Mouse (Mus musculus) limb, embryonic 14.5 days (tissue): ENCODE results near the gene Lars2. TPM values are rescaled to one million over a fixed set of nuclear protein-coding genes. Genes with fewer than 3 reads are reported as not detected.
"Not testable (repeated sequence)": the region's sequence is repeated elsewhere in the genome, so short reads cannot be mapped to it uniquely, and the experiment has no call there.

Source experiments
- ATAC-seq: fragments of 200-750 bp; cut with Nextera tagmentation; 2 replicates; pipeline ENCODE4 v1.8.0; 2017; ENCODE audit warnings: low read depth, moderate number of reproducible peaks, moderate TSS enrichment; ENCODE audit not compliant: low FRiP score
- DNase-seq: peaks from one replicate; pipeline ENCODE4 v3.0.0-alpha.2; 2015; ENCODE audit warnings: low spot score
- H3K27ac ChIP-seq: fragments of 300-500 bp; sonication (generic); replicated peaks from 2 replicates; pipeline ENCODE4 v1.5.1; 2014; ENCODE audit warnings: low read depth, mild to moderate bottlenecking, low read length, moderate library complexity, mixed read lengths
- H3K27me3 ChIP-seq: fragments of 300-500 bp; sonication (generic); 2 replicates; pipeline ENCODE4 v1.6.1; 2014; ENCODE audit warnings: low read length, mixed read lengths; ENCODE audit not compliant: control insufficient read depth, insufficient read depth
- H3K36me3 ChIP-seq: fragments of 300-500 bp; sonication (generic); 2 replicates; pipeline ENCODE4 v1.6.1; 2014; ENCODE audit warnings: mild to moderate bottlenecking, low read length, moderate library complexity, mixed read lengths; ENCODE audit not compliant: control insufficient read depth, insufficient read depth
- H3K4me1 ChIP-seq: fragments of 300-500 bp; sonication (generic); 2 replicates; pipeline ENCODE4 v1.6.1; 2014; ENCODE audit warnings: antibody characterized with exemption, low read length, mixed read lengths; ENCODE audit not compliant: control insufficient read depth, insufficient read depth
- H3K4me2 ChIP-seq: fragments of 300-500 bp; sonication (generic); replicated peaks from 2 replicates; pipeline ENCODE4 v1.6.1; 2014; ENCODE audit warnings: low read depth, mild to moderate bottlenecking, low read length, moderate library complexity; ENCODE audit not compliant: severe bottlenecking
- H3K4me3 ChIP-seq: fragments of 300-500 bp; sonication (generic); replicated peaks from 2 replicates; pipeline ENCODE4 v1.5.1; 2014; ENCODE audit warnings: low read length
- H3K9ac ChIP-seq: fragments of 300-500 bp; sonication (generic); 2 replicates; pipeline ENCODE4 v1.6.1; 2014; ENCODE audit warnings: mild to moderate bottlenecking, low read depth, low read length, moderate library complexity; ENCODE audit not compliant: severe bottlenecking
- H3K9me3 ChIP-seq: fragments of 300-500 bp; sonication (generic); 2 replicates; pipeline ENCODE4 v1.6.1; 2016; ENCODE audit warnings: low read length; ENCODE audit not compliant: control insufficient read depth
- POLR2A ChIP-seq: fragments of 200-500 bp; IDR thresholded peaks from 2 replicates; pipeline ENCODE4 v1.8.0; 2012; ENCODE audit warnings: inconsistent platforms, mild to moderate bottlenecking, moderate library complexity, borderline replicate concordance; ENCODE audit not compliant: insufficient read depth, insufficient read length; ENCODE audit errors: extremely low read depth
- WGBS: fragments of 180-500 bp; shearing (Covaris S2); extraction: QIAGEN DNeasy Blood & Tissue Kit; methylation state at CpG from one replicate; pipeline ENCODE4 v1.1.7; 2014; 5-methylcytosine and 5-hydroxymethylcytosine counted together
- polyA plus RNA-seq, 2 experiments: library from polyadenylated mRNA; depleted of rRNA in 1 of 2; stranded (reverse) in 1 of 2; unstranded in 1 of 2; fragments of >200 nt; fragmentation: Nextera tagmentation in 1 of 2; extraction: Ambion mirVana in 1 of 2; gene quantifications; 2 replicates each; pipeline versions ENCODE4 v1.2.1 to v1.2.3; 2012 to 2014

Lars2 gene
- polyA plus RNA-seq (2012; rRNA removed) (561 and 678 TPM in 2 replicates), polyA plus RNA-seq (2014; fragmentation: Nextera tagmentation; extraction: Ambion mirVana) (1,575 and 1,593 TPM in 2 replicates)

GRCm38 (mm10) chr9:123366708-123367385 lies at the start of gene Lars2:
TSS of gene Lars2 (plus strand) at chr9:123366927.
- under 1% methylated on average over 35 of the region's 35 CpGs for WGBS
- H3K4me2 ChIP-seq, result peak within 1 kb of the TSS; percentile 77
- peaks cover 5% of the 10 kb centered on the region; the same call in 1 of the 2 replicates for H3K4me1 ChIP-seq
- H3K4me3 ChIP-seq, result peak within 1 kb of the TSS; percentile 67
- peak within 1 kb of the TSS; percentile 66 for H3K9ac ChIP-seq
- H3K9me3 ChIP-seq, result no peaks in the 10 kb centered on the region
- peak; percentile 99 for ATAC-seq
- DNase-seq, result peak; percentile 95
- peaks cover 4% of the 10 kb centered on the region; the same call in 1 of the 2 replicates for H3K36me3 ChIP-seq
- H3K27me3 ChIP-seq, result no peaks in the 10 kb centered on the region
- TF ChIP-seq POLR2A, result peak; percentile 65; the same call in 1 of the 2 replicates
- H3K27ac ChIP-seq, result peak within 1 kb of the TSS; percentile 79

GRCm38 (mm10) chr9:123326106-123326505 lies 40.6 kb upstream of the Lars2 start:
- Histone ChIP-seq H3K4me2 (no peak overlapping the region), H3K4me1 (no peaks in the 10 kb centered on the region), H3K27me3 (no peaks in the 10 kb centered on the region), H3K36me3 (no peaks in the 10 kb centered on the region), H3K4me3 (no peak overlapping the region), H3K27ac (no peak overlapping the region), H3K9me3 (no peaks in the 10 kb centered on the region), H3K9ac (no peak overlapping the region)
- DNase-seq (no peak), ATAC-seq (no peak)
- no peak for TF ChIP-seq POLR2A

DNA sequence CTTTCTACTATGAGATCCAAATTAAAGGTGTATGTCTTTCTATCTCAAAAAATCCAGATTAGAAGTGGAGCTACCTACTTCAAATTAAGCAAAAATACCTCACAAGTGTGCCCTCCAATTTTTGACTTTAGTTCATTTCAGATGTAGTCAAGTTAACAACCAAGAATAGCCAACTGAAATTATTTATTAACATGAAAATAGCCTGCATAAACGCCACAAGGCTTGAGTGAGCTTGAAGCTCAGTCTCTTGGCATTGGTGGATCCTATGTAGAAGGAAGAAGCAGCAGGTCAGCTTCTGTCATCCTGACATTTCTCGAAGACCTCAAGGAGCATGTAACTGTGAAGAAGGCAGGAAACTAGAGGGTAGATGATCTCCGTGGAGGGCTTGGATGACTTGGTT lies 38.4 kb upstream of the Lars2 start:
- TF ChIP-seq POLR2A, result no peak
- H3K4me3 ChIP-seq, result no peak overlapping the region
- H3K4me1 ChIP-seq, result no peaks in the 10 kb centered on the region
- no peak overlapping the region for H3K27ac ChIP-seq
- no peaks in the 10 kb centered on the region for H3K27me3 ChIP-seq
- ATAC-seq, result no peak
- no peak overlapping the region for H3K9ac ChIP-seq
- DNase-seq, result no peak
- H3K36me3 ChIP-seq, result no peaks in the 10 kb centered on the region
- WGBS, result 70% methylated on average over 3 of the region's 3 CpGs
- H3K4me2 ChIP-seq, result no peak overlapping the region
- H3K9me3 ChIP-seq, result no peaks in the 10 kb centered on the region

DNA sequence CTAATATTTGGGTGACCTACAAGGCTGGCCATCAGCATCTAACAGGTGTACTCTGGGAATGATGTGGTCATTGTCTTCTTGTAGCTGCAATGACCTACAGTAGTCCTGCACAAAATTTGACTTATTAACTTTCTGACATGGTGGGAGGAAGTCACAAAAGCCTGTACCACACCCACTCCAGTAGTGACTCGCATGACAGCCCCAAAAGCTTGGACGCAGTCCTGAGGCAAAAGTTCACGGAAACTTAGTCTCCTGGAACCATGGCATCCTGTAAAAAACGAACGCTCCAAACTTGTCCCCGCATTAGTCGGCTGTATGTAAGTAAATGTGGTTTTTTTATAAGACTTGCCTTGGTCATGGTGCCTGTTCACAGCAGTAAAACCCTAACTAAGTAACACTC lies 36.9 kb upstream of the Lars2 start:
- no peak for TF ChIP-seq POLR2A
- no peak for ATAC-seq
- no peaks in the 10 kb centered on the region for H3K27me3 ChIP-seq
- H3K4me1 ChIP-seq, result peaks cover 1% of the 10 kb centered on the region
- H3K9ac ChIP-seq, result no peak overlapping the region
- DNase-seq, result no peak
- no peak overlapping the region for H3K4me2 ChIP-seq
- no peaks in the 10 kb centered on the region for H3K36me3 ChIP-seq
- no peak overlapping the region for H3K27ac ChIP-seq
- H3K9me3 ChIP-seq, result no peaks in the 10 kb centered on the region
- WGBS, result 90% methylated on average over 7 of the region's 7 CpGs
- no peak overlapping the region for H3K4me3 ChIP-seq

GRCm38 (mm10) chr9:123330271-123330670 lies 36.5 kb upstream of the Lars2 start:
- H3K4me3 ChIP-seq, H3K9ac ChIP-seq, ATAC-seq, H3K36me3 ChIP-seq, H3K27ac ChIP-seq, H3K4me2 ChIP-seq, DNase-seq, H3K4me1 ChIP-seq, H3K9me3 ChIP-seq, H3K27me3 ChIP-seq: not testable (repeated sequence)
- WGBS, result 69% methylated on average over 1 of the region's 1 CpGs

DNA sequence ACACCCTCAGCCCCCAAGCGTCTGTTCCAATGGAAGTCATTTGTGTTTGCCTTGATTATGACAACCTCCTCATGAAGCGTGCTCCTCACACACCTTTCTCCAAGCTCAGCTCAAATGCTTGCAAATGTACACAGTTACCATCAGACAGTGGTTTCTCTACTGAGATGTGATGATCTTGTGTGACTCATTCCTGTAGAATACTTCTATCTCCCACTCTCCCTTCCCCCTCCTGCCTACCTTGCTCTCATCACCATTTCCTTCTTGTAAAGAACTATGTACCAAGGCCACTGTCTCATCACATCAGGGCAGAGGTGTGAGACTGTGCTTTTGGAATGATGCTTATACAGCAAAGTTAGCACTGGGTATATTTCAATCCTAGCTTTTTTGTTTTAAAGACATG lies 33.2 kb upstream of the Lars2 start:
- Histone ChIP-seq H3K4me2 (no peak overlapping the region), H3K27ac (no peak overlapping the region), H3K4me1 (peaks cover 6% of the 10 kb centered on the region), H3K9ac (no peak overlapping the region), H3K4me3 (no peak overlapping the region), H3K9me3 (no peaks in the 10 kb centered on the region), H3K36me3 (no peaks in the 10 kb centered on the region), H3K27me3 (no peaks in the 10 kb centered on the region)
- ATAC-seq (no peak), DNase-seq (no peak)
- 73% methylated on average over 2 of the region's 2 CpGs for WGBS
- TF ChIP-seq POLR2A, result no peak
